Mouse (Mus musculus): ENCODE results near the gene Cyp4b1. TPM values are rescaled to one million over a fixed set of nuclear protein-coding genes. Genes with fewer than 3 reads are reported as not detected.

Gene Cyp4b1
- polyA plus RNA-seq, 1 experiment = 0.84 TPM

- Histone ChIP-seq H3K4me3 (no peak overlapping the region), H3K4me2 (ENCODE audit: low read depth) (no peak overlapping the region), H3ac (ENCODE audit: control insufficient read depth, insufficient read length) (no peak overlapping the region), H3K79me2 (ENCODE audit: control insufficient read depth, insufficient read depth) (no peaks in the 10 kb centered on the region), H3K36me3 (ENCODE audit: control insufficient read depth, insufficient read depth) (no peaks in the 10 kb centered on the region), H3K27me3 (ENCODE audit: control insufficient read depth, insufficient read depth, insufficient read length) (no peaks in the 10 kb centered on the region)
- TF ChIP-seq POLR2AphosphoS2 (IDR thresholded peaks at IDR 0.05; ENCODE audit: insufficient read length, low read depth) (no peak), E2F4 (IDR thresholded peaks at IDR 0.05; ENCODE audit: insufficient read depth) (no peak), MAX (IDR thresholded peaks at IDR 0.05; ENCODE audit: low read depth) (no peak), CEBPB (IDR thresholded peaks at IDR 0.05; ENCODE audit: insufficient read depth, poor library complexity, severe bottlenecking) (no peak), MYOG (IDR thresholded peaks at IDR 0.05; ENCODE audit: control insufficient read depth in 1 of 3, insufficient read depth in 1 of 3, insufficient read length in 2 of 3, low read depth in 2 of 3) (no peak), MYOD1 (IDR thresholded peaks at IDR 0.05; ENCODE audit: control insufficient read depth in 1 of 3, insufficient read length in 2 of 3, low read depth in 2 of 3) (no peak), USF1 (IDR thresholded peaks at IDR 0.05; ENCODE audit: low read depth) (no peak), SRF (IDR thresholded peaks at IDR 0.05; ENCODE audit: control insufficient read depth, insufficient read length, low read depth) (no peak), TCF3 (IDR thresholded peaks at IDR 0.05; ENCODE audit: insufficient read length, low read depth) (no peak), TCF12 (IDR thresholded peaks at IDR 0.05; ENCODE audit: insufficient read depth, poor library complexity, severe bottlenecking) (no peak), POLR2A (IDR thresholded peaks at IDR 0.05; ENCODE audit: insufficient read length, low read depth) (no peak), REST (IDR thresholded peaks at IDR 0.05; ENCODE audit: insufficient read depth, insufficient read length) (no peak)
Observed at GRCm38 (mm10) chr4:115596824-115597336, 50.6 kb downstream of the Cyp4b1 start.

- no peak overlapping the region for H3K4me3 ChIP-seq
- no peaks in the 10 kb centered on the region for H3K79me2 ChIP-seq (ENCODE audit: control insufficient read depth, insufficient read depth)
- no peak overlapping the region for H3K4me2 ChIP-seq (ENCODE audit: low read depth)
- H3K36me3 ChIP-seq (ENCODE audit: control insufficient read depth, insufficient read depth) = no peaks in the 10 kb centered on the region
- H3K27me3 ChIP-seq (ENCODE audit: control insufficient read depth, insufficient read depth, insufficient read length) = no peaks in the 10 kb centered on the region
- H3ac ChIP-seq (ENCODE audit: control insufficient read depth, insufficient read length) = no peak overlapping the region
- TF ChIP-seq POLR2AphosphoS2 (IDR thresholded peaks at IDR 0.05; ENCODE audit: insufficient read length, low read depth) (no peak), TCF3 (IDR thresholded peaks at IDR 0.05; ENCODE audit: insufficient read length, low read depth) (no peak), E2F4 (IDR thresholded peaks at IDR 0.05; ENCODE audit: insufficient read depth) (no peak), REST (IDR thresholded peaks at IDR 0.05; ENCODE audit: insufficient read depth, insufficient read length) (no peak), POLR2A (IDR thresholded peaks at IDR 0.05; ENCODE audit: insufficient read length, low read depth) (no peak), TCF12 (IDR thresholded peaks at IDR 0.05; ENCODE audit: insufficient read depth, poor library complexity, severe bottlenecking) (no peak), USF1 (IDR thresholded peaks at IDR 0.05; ENCODE audit: low read depth) (no peak), MAX (IDR thresholded peaks at IDR 0.05; ENCODE audit: low read depth) (no peak), CEBPB (IDR thresholded peaks at IDR 0.05; ENCODE audit: insufficient read depth, poor library complexity, severe bottlenecking) (no peak), SRF (IDR thresholded peaks at IDR 0.05; ENCODE audit: control insufficient read depth, insufficient read length, low read depth) (no peak), MYOG (IDR thresholded peaks at IDR 0.05; ENCODE audit: control insufficient read depth in 1 of 3, insufficient read depth in 1 of 3, insufficient read length in 2 of 3, low read depth in 2 of 3) (no peak), MYOD1 (IDR thresholded peaks at IDR 0.05; ENCODE audit: control insufficient read depth in 1 of 3, insufficient read length in 2 of 3, low read depth in 2 of 3) (no peak)
Observed at GRCm38 (mm10) chr4:115596357-115596756, 51.2 kb downstream of the Cyp4b1 start.

GRCm38 (mm10) chr4:115583036-115583435 is 64.5 kb downstream of the Cyp4b1 start:
- H3K27me3 ChIP-seq (ENCODE audit: control insufficient read depth, insufficient read depth, insufficient read length) = no peaks in the 10 kb centered on the region
- no peak overlapping the region for H3K4me3 ChIP-seq
- no peak overlapping the region for H3K4me2 ChIP-seq (ENCODE audit: low read depth)
- TF ChIP-seq POLR2AphosphoS2 (IDR thresholded peaks at IDR 0.05; ENCODE audit: insufficient read length, low read depth) (no peak), REST (IDR thresholded peaks at IDR 0.05; ENCODE audit: insufficient read depth, insufficient read length) (no peak), SRF (IDR thresholded peaks at IDR 0.05; ENCODE audit: control insufficient read depth, insufficient read length, low read depth) (no peak), E2F4 (IDR thresholded peaks at IDR 0.05; ENCODE audit: insufficient read depth) (no peak), USF1 (IDR thresholded peaks at IDR 0.05; ENCODE audit: low read depth) (no peak), MYOD1 (IDR thresholded peaks at IDR 0.05; ENCODE audit: control insufficient read depth in 1 of 3, insufficient read length in 2 of 3, low read depth in 2 of 3) (no peak), TCF12 (IDR thresholded peaks at IDR 0.05; ENCODE audit: insufficient read depth, poor library complexity, severe bottlenecking) (no peak), CEBPB (IDR thresholded peaks at IDR 0.05; ENCODE audit: insufficient read depth, poor library complexity, severe bottlenecking) (no peak), MYOG (IDR thresholded peaks at IDR 0.05; ENCODE audit: control insufficient read depth in 1 of 3, insufficient read depth in 1 of 3, insufficient read length in 2 of 3, low read depth in 2 of 3) (no peak), POLR2A (IDR thresholded peaks at IDR 0.05; ENCODE audit: insufficient read length, low read depth) (no peak), TCF3 (IDR thresholded peaks at IDR 0.05; ENCODE audit: insufficient read length, low read depth) (no peak), MAX (IDR thresholded peaks at IDR 0.05; ENCODE audit: low read depth) (no peak)
- no peaks in the 10 kb centered on the region for H3K36me3 ChIP-seq (ENCODE audit: control insufficient read depth, insufficient read depth)
- no peaks in the 10 kb centered on the region for H3K79me2 ChIP-seq (ENCODE audit: control insufficient read depth, insufficient read depth)
- no peak overlapping the region for H3ac ChIP-seq (ENCODE audit: control insufficient read depth, insufficient read length)

GRCm38 (mm10) chr4:115575776-115576175 is 71.7 kb downstream of the Cyp4b1 start:
- H3ac ChIP-seq (ENCODE audit: control insufficient read depth, insufficient read length) = no peak overlapping the region
- no peaks in the 10 kb centered on the region for H3K36me3 ChIP-seq (ENCODE audit: control insufficient read depth, insufficient read depth)
- no peak overlapping the region for H3K4me3 ChIP-seq
- no peaks in the 10 kb centered on the region for H3K27me3 ChIP-seq (ENCODE audit: control insufficient read depth, insufficient read depth, insufficient read length)
- TF ChIP-seq REST (IDR thresholded peaks at IDR 0.05; ENCODE audit: insufficient read depth, insufficient read length) (no peak), MAX (IDR thresholded peaks at IDR 0.05; ENCODE audit: low read depth) (no peak), USF1 (IDR thresholded peaks at IDR 0.05; ENCODE audit: low read depth) (no peak), CEBPB (IDR thresholded peaks at IDR 0.05; ENCODE audit: insufficient read depth, poor library complexity, severe bottlenecking) (no peak), POLR2AphosphoS2 (IDR thresholded peaks at IDR 0.05; ENCODE audit: insufficient read length, low read depth) (no peak), POLR2A (IDR thresholded peaks at IDR 0.05; ENCODE audit: insufficient read length, low read depth) (no peak), TCF3 (IDR thresholded peaks at IDR 0.05; ENCODE audit: insufficient read length, low read depth) (no peak), TCF12 (IDR thresholded peaks at IDR 0.05; ENCODE audit: insufficient read depth, poor library complexity, severe bottlenecking) (no peak), E2F4 (IDR thresholded peaks at IDR 0.05; ENCODE audit: insufficient read depth) (no peak), MYOG (IDR thresholded peaks at IDR 0.05; ENCODE audit: control insufficient read depth in 1 of 3, insufficient read depth in 1 of 3, insufficient read length in 2 of 3, low read depth in 2 of 3) (no peak), MYOD1 (IDR thresholded peaks at IDR 0.05; ENCODE audit: control insufficient read depth in 1 of 3, insufficient read length in 2 of 3, low read depth in 2 of 3) (no peak), SRF (IDR thresholded peaks at IDR 0.05; ENCODE audit: control insufficient read depth, insufficient read length, low read depth) (no peak)
- no peaks in the 10 kb centered on the region for H3K79me2 ChIP-seq (ENCODE audit: control insufficient read depth, insufficient read depth)
- H3K4me2 ChIP-seq (ENCODE audit: low read depth) = no peak overlapping the region

Data from myocyte (in vitro differentiated cells).